Mouse (Mus musculus) regulatory T cell (primary cell): Measurements from ENCODE around the gene Gin1.

Source experiments
- in situ Hi-C: fragments of 300-600 bp; cut with MboI, MseI; formaldehyde crosslinking; loops from one replicate; pipeline ENCODE4 v1.15.1; 2025; ENCODE audit warnings: high pct_unique_total_duplicates

Gene Gin1

GRCm38 (mm10) chr1:97769904-97770753, at the start of gene Gin1, which contains the start of gene Ppip5k2:
Gene Gin1 (plus strand): TSS chr1:97770172.
Gene Ppip5k2 (minus strand): TSS chr1:97770411.
- in situ Hi-C loops = loop anchor here (5.0 kb wide), 1 partner anchor 38 kb away; no protein-coding TSS in a partner anchor

GRCm38 (mm10) chr1:97726730-97727129, 43.2 kb upstream of the Gin1 start:
- in situ Hi-C loops = no loop called here

GRCm38 (mm10) chr1:97729339-97729738, 40.6 kb upstream of the Gin1 start:
- in situ Hi-C loops = no loop called here

GRCm38 (mm10) chr1:97743063-97743462, 26.9 kb upstream of the Gin1 start:
- in situ Hi-C loops = no loop called here

- in situ Hi-C loops = no loop called here
Measured at GRCm38 (mm10) chr1:97745712-97746111, 24.3 kb upstream of the Gin1 start.

- in situ Hi-C loops = no loop called here
Measured at GRCm38 (mm10) chr1:97746261-97746660, 23.7 kb upstream of the Gin1 start.

- in situ Hi-C loops = no loop called here
Measured at GRCm38 (mm10) chr1:97748163-97748562, 21.8 kb upstream of the Gin1 start.

GRCm38 (mm10) chr1:97753216-97753615, 16.8 kb upstream of the Gin1 start:
- in situ Hi-C loops = no loop called here

GRCm38 (mm10) chr1:97754392-97754791, 15.6 kb upstream of the Gin1 start:
- in situ Hi-C loops = no loop called here

GRCm38 (mm10) chr1:97759841-97760240, 10.1 kb upstream of the Gin1 start:
- in situ Hi-C loops = no loop called here

- in situ Hi-C loops = no loop called here
Measured at GRCm38 (mm10) chr1:97760598-97760997, 9.4 kb upstream of the Gin1 start.

GRCm38 (mm10) chr1:97761477-97761876, 8.5 kb upstream of the Gin1 start:
- in situ Hi-C loops = no loop called here

GRCm38 (mm10) chr1:97765712-97766111, 4.3 kb upstream of the Gin1 start:
- in situ Hi-C loops = loop anchor here (5.0 kb wide), 1 partner anchor 33 kb away; no protein-coding TSS in a partner anchor

GRCm38 (mm10) chr1:97768089-97768488, 1.9 kb upstream of the Gin1 start:
- in situ Hi-C loops = loop anchor here (5.0 kb wide), 1 partner anchor 36 kb away; no protein-coding TSS in a partner anchor

- in situ Hi-C loops = loop anchor here (5.0 kb wide), 1 partner anchor 37 kb away; no protein-coding TSS in a partner anchor
Measured at GRCm38 (mm10) chr1:97768906-97769293, 1.1 kb upstream of the Gin1 start.

GRCm38 (mm10) chr1:97769294-97769903, 573 bp upstream of the Gin1 start:
- in situ Hi-C loops = loop anchor here (5.0 kb wide), 1 partner anchor 37 kb away; no protein-coding TSS in a partner anchor

GRCm38 (mm10) chr1:97771118-97771517, 1.1 kb downstream of the Gin1 start:
- in situ Hi-C loops = no loop called here

GRCm38 (mm10) chr1:97771727-97772126, 1.8 kb downstream of the Gin1 start:
- in situ Hi-C loops = no loop called here

GRCm38 (mm10) chr1:97773362-97773761, 3.4 kb downstream of the Gin1 start:
- in situ Hi-C loops = no loop called here

- in situ Hi-C loops = no loop called here
Measured at GRCm38 (mm10) chr1:97773973-97774372, 4.0 kb downstream of the Gin1 start.

GRCm38 (mm10) chr1:97781674-97782073, 11.7 kb downstream of the Gin1 start:
- in situ Hi-C loops = no loop called here

- in situ Hi-C loops = no loop called here
Measured at GRCm38 (mm10) chr1:97784928-97785327, 15.0 kb downstream of the Gin1 start.
